Mouse (Mus musculus) lung, embryonic 16.5 days (tissue): ENCODE measurements around the gene Nme7. TPM values are rescaled to one million over a fixed set of nuclear protein-coding genes. Genes with fewer than 3 reads are reported as not detected.

Source experiments
- ATAC-seq: fragments of 200-750 bp; cut with Nextera tagmentation; 2 replicates; pipeline ENCODE4 v1.8.0; 2017; ENCODE audit warnings: low read depth, mild to moderate bottlenecking, moderate library complexity
- H3K27ac ChIP-seq: fragments of 300-500 bp; sonication (generic); 2 replicates; pipeline ENCODE4 v1.5.1; 2014; ENCODE audit warnings: mild to moderate bottlenecking, control low read depth, low read length
- H3K27me3 ChIP-seq: fragments of 300-500 bp; sonication (generic); 2 replicates; pipeline ENCODE4 v1.6.1; 2014; ENCODE audit warnings: low read depth, low read length, mixed read lengths; ENCODE audit not compliant: control insufficient read depth, insufficient read depth
- H3K36me3 ChIP-seq: fragments of 300-500 bp; sonication (generic); 2 replicates; pipeline ENCODE4 v1.6.1; 2014; ENCODE audit warnings: low read length; ENCODE audit not compliant: control insufficient read depth, insufficient read depth
- H3K4me1 ChIP-seq: fragments of 300-500 bp; sonication (generic); replicated peaks from 2 replicates; pipeline ENCODE4 v1.6.1; 2014; ENCODE audit warnings: low read length, mixed read lengths; ENCODE audit not compliant: control insufficient read depth, insufficient read depth
- H3K4me2 ChIP-seq: fragments of 300-500 bp; sonication (generic); 2 replicates; pipeline ENCODE4 v1.6.1; 2014; ENCODE audit warnings: low read depth, low read length, control low read depth
- H3K4me3 ChIP-seq: fragments of 300-500 bp; sonication (generic); 2 replicates; pipeline ENCODE4 v1.5.1; 2014; ENCODE audit warnings: mild to moderate bottlenecking, low read length, control low read depth
- H3K9ac ChIP-seq: fragments of 300-500 bp; sonication (generic); 2 replicates; pipeline ENCODE4 v1.6.1; 2014; ENCODE audit warnings: low read length, control low read depth
- H3K9me3 ChIP-seq: fragments of 300-500 bp; sonication (generic); 2 replicates; pipeline ENCODE4 v1.6.1; 2016; ENCODE audit warnings: low read length; ENCODE audit not compliant: control insufficient read depth
- WGBS: fragments of 180-500 bp; shearing (Covaris S2); extraction: QIAGEN DNeasy Blood & Tissue Kit; methylation state at CpG from one replicate; pipeline ENCODE4 v1.1.7; 2014; 5-methylcytosine and 5-hydroxymethylcytosine counted together
- polyA plus RNA-seq: library from polyadenylated mRNA; unstranded; fragments of >200 nt; fragmentation: Nextera tagmentation; extraction: Ambion mirVana; gene quantifications from 2 replicates; pipeline ENCODE4 v1.2.1, GENCODE M21; 2015

The Nme7 gene
- polyA plus RNA-seq, 1 experiment from 2014 or later = 45.0 TPM

DNA sequence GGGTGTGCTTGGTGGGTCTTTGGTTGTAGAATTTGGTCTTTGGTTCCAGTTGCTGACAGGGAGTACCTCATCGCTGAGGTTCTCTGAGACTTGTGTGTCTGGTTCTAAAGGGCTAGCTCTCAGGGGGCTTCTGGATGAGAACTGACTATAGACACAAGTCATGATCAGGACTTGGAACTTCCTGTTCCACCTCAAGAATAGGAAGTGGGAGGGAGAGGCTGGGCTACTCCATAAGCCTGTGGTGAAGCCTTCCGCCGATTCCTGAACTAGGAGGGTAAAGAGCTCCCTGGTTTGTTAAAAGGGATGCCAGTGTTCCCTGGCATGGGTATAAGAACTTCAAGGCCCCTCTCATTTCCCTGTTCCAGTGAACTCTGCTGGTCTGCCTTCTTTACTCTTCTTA lies 19.9 kb upstream of the Nme7 start:
- 85% methylated on average over 3 of the region's 3 CpGs for WGBS
- no peaks in the 10 kb centered on the region for H3K36me3 ChIP-seq
- H3K27me3 ChIP-seq = no peaks in the 10 kb centered on the region
- no peak overlapping the region for H3K9ac ChIP-seq
- H3K9me3 ChIP-seq = no peaks in the 10 kb centered on the region
- no peak overlapping the region for H3K4me2 ChIP-seq
- no peak overlapping the region for H3K27ac ChIP-seq
- no peak overlapping the region for H3K4me3 ChIP-seq
- 0 out of 2 replicates have a peak, but pooled peaks cover 4% of the 10 kb centered on the region for H3K4me1 ChIP-seq
- ATAC-seq = no peak

DNA sequence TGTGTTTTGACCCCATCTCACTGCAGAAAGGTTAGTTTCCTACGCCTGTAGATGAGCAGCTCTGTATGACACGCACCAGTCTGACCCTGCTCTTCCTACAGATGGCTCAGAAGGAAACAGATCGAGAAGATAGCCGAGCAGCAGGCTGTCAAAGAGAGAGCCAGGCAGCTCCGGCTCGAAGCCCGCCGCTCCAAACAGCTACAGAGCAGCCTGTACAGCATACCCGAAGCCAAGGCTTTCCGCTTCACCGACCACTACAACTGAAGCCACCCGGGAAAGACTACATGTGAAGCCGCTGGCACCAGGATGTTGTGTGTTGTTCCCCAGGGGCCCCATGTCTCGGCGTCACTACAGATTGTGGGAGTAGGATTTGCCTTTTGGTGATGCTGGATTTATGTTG lies 16.5 kb upstream of the Nme7 start:
- Histone ChIP-seq H3K27me3 (no peaks in the 10 kb centered on the region), H3K4me3 (no peak overlapping the region), H3K4me2 (no peak overlapping the region), H3K36me3 (peaks cover 10% of the 10 kb centered on the region), H3K4me1 (0 out of 2 replicates have a peak, but pooled peaks cover 4% of the 10 kb centered on the region), H3K27ac (no peak overlapping the region), H3K9ac (no peak overlapping the region), H3K9me3 (no peaks in the 10 kb centered on the region)
- 60% methylated on average over 15 of the region's 15 CpGs for WGBS
- no peak for ATAC-seq

DNA sequence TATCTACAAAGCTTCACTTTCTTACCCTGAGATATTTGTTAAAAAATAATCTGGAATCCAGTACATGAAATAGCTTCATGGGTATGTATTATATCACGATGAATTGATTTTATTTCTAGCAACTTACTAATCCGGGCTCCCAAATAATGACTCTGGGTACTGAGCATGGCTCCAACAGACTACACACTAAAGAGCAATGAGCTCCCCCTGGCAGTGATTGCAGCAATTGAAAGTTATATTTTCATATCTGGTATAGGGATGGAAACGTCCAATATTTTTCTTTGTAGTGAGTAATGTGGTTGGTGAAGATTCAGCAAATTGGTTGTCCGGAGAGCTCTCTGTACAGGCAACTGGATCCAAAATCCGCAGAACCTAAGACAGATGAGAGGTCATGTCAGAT lies 11.9 kb upstream of the Nme7 start:
- Histone ChIP-seq H3K4me2 (no peak overlapping the region), H3K27me3 (no peaks in the 10 kb centered on the region), H3K9ac (no peak overlapping the region), H3K36me3 (peaks cover 27% of the 10 kb centered on the region), H3K4me3 (no peak overlapping the region), H3K9me3 (no peaks in the 10 kb centered on the region), H3K27ac (no peak overlapping the region), H3K4me1 (no peaks in the 10 kb centered on the region)
- ATAC-seq = no peak
- WGBS = 83% methylated on average over 5 of the region's 5 CpGs

DNA sequence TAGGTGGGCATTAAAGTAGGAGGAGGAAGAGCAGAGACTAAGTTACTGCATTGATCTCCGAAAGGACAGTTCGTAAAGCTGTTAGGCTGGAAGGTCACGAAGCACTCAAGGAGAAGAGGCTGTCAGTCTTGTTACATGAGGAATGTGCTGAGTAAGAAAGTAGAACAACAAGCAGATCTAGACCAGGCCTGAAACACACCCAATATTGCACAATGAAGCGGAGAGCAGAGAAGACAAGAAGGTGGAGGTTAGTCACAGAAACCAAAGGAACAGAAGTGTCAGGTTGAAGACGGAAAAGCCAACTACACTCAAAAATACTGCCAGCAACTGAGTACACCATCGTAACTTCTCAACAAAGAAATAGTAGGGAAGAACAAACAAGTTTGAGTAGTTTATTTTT lies 9.8 kb upstream of the Nme7 start:
- 92% methylated on average over 6 of the region's 6 CpGs for WGBS
- H3K27ac ChIP-seq = no peak overlapping the region

DNA sequence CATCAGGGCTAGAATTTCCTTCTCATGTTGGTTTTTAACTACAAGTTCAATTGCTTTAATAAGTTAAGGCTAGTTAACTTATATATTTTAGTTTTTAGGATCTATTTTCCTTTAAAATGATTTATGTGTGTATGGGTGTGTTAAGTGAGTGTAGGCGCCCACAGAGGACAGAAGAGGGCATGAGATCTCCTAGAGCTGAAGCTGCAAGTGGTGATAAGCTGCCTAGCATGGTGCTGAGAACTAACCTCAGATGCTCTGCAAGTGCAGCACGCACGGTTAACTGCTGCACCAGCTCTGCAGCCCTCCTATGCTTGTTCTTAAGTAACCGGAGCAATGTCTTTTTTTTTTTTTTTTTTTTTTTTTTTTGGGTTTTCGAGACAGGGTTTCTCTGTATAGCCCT lies 7.4 kb upstream of the Nme7 start:
- no peaks in the 10 kb centered on the region for H3K4me1 ChIP-seq
- ATAC-seq = no peak
- H3K36me3 ChIP-seq = peaks cover 52% of the 10 kb centered on the region
- H3K9ac ChIP-seq = no peak overlapping the region
- WGBS = 94% methylated on average over 4 of the region's 5 CpGs
- H3K4me3 ChIP-seq = no peak overlapping the region
- no peak overlapping the region for H3K27ac ChIP-seq
- no peaks in the 10 kb centered on the region for H3K9me3 ChIP-seq
- no peaks in the 10 kb centered on the region for H3K27me3 ChIP-seq
- H3K4me2 ChIP-seq = no peak overlapping the region

More for the DNA sequence above, 9.8 kb upstream of the Nme7 start:
- H3K4me1 ChIP-seq = no peaks in the 10 kb centered on the region
- H3K4me3 ChIP-seq = no peak overlapping the region
- ATAC-seq = no peak
- H3K4me2 ChIP-seq = no peak overlapping the region
- H3K36me3 ChIP-seq = peaks cover 42% of the 10 kb centered on the region
- H3K9me3 ChIP-seq = no peaks in the 10 kb centered on the region
- no peak overlapping the region for H3K9ac ChIP-seq
- H3K27me3 ChIP-seq = no peaks in the 10 kb centered on the region

DNA sequence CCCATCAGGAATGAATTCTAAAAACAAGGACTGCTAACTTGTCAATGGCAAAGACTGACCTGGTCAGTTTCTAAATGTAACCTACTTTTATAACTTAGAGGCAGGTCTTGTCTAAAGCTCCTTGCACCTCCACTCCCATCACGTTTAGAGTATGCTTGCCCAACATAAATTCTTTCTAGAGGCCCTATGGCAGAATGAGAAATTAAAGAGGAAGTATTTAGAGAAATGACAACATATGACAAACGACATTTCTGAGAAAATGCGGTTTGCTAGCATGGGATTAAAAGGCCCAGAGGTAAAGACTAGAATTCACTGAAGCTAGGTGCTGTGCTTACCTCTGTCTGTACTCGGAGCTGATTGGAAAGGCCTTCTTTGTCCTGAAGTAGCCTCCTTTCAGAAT lies 2.0 kb upstream of the Nme7 start:
- no peak for ATAC-seq
- H3K9ac ChIP-seq = no peak overlapping the region
- no peaks in the 10 kb centered on the region for H3K9me3 ChIP-seq
- H3K27ac ChIP-seq = no peak overlapping the region
- no peak overlapping the region for H3K4me3 ChIP-seq
- H3K4me2 ChIP-seq = no peak overlapping the region
- peaks cover 4% of the 10 kb centered on the region for H3K4me1 ChIP-seq
- 86% methylated on average over 4 of the region's 4 CpGs for WGBS
- no peaks in the 10 kb centered on the region for H3K27me3 ChIP-seq
- peaks cover 46% of the 10 kb centered on the region for H3K36me3 ChIP-seq

DNA sequence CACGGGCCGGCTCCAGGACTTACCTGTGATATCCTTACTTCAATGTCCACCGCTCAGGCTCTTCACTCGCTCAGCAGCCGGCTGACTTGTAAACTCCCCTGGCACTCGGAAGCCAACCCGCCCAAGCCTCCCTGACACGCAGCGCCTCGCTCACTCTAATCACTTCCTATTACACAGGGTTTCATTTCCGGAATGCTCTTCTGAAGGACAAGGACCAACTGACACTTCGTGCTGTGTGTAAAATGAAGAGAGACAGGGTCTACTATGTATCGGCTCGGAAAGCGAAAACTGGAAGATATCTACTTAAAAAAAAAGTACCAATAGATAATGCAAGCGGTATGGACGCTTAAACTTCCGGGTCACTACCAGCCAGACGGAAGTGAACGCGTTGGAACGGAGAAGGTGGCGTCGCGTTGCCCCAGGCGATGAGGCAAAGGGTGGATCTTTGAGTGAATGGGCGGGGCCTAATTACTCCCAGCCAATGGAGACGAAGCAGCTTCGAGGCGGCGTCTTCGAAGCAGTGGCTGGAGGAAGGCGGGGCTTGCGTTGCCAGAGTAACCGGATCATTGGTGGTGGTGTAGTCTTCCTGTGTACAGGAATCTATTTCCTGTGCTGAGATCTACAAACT lies 3.3 kb downstream of the Nme7 start, which contains the start of gene Blzf1:
Gene Blzf1, minus strand, starts transcription at position 366 of the 628 bp plus-strand sequence.
- Histone ChIP-seq H3K4me2 (peak within 1 kb of the TSS; percentile 86), H3K9ac (peak within 1 kb of the TSS; percentile 72), H3K9me3 (no peaks in the 10 kb centered on the region), H3K4me1 (peaks cover 12% of the 10 kb centered on the region), H3K27ac (peak within 1 kb of the TSS; percentile 41), H3K27me3 (no peaks in the 10 kb centered on the region), H3K4me3 (peak within 1 kb of the TSS; percentile 69), H3K36me3 (peaks cover 15% of the 10 kb centered on the region)
- WGBS = under 1% methylated on average over 35 of the region's 35 CpGs
- ATAC-seq = peak; percentile 99

DNA sequence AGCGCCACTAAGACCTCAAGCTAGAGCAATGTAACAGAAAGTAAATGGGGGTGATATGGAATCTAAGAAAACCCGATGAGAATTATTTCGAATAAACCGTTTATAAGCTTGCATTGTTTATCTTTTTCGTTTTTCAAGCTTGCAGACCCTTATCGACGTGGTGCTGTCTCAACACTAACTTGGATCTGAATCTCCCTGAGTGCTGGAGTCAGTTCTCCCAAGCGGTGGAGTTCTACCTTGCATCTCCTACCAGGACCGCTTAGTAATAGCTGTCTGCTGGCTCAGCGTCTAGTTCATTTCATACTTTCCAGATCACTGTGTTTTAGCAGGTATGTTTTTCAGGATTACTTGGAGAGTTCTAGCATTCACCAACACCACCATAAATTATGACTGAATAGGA lies 4.0 kb downstream of the Nme7 start:
- Histone ChIP-seq H3K4me2 (peak overlapping the region; percentile 77), H3K9me3 (no peaks in the 10 kb centered on the region), H3K36me3 (peaks cover 10% of the 10 kb centered on the region), H3K27ac (no peak overlapping the region), H3K9ac (peak overlapping the region; percentile 60), H3K4me3 (peak overlapping the region; percentile 69), H3K4me1 (peaks cover 12% of the 10 kb centered on the region), H3K27me3 (no peaks in the 10 kb centered on the region)
- ATAC-seq = 0 out of 2 replicates have a peak, but pooled peaks have one; percentile 3
- WGBS = 9% methylated on average over 10 of the region's 10 CpGs

DNA sequence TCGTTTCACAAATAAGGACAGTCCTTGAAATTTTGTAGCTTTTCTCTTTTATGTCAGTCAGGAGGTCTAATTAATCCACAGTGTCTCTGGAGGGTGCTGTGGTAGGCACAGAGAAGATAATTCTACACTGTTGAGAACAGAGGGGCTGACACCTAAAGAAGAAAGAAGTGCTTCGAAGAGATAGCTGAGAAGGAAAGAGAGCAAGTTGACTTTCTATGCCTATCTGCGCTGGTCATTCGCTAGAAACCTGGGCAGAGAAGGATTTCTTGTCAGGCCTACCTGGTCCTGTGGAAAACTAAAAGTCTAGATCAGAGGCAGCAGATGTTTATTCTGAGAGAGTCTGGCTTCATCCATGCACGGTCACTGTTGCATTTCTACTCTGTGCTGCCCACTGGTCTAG lies 10.2 kb downstream of the Nme7 start:
- 90% methylated on average over 5 of the region's 5 CpGs for WGBS
- H3K4me1 ChIP-seq = no peaks in the 10 kb centered on the region
- no peaks in the 10 kb centered on the region for H3K9me3 ChIP-seq
- no peak overlapping the region for H3K9ac ChIP-seq
- H3K36me3 ChIP-seq = peaks cover 7% of the 10 kb centered on the region
- H3K4me2 ChIP-seq = no peak overlapping the region
- H3K4me3 ChIP-seq = no peak overlapping the region
- H3K27ac ChIP-seq = no peak overlapping the region
- ATAC-seq = no peak
- H3K27me3 ChIP-seq = no peaks in the 10 kb centered on the region
